Mouse (Mus musculus): ENCODE data around the gene Lce6a.

- TF ChIP-seq POLR2A (IDR thresholded peaks at IDR 0.05; ENCODE audit: low read depth, low read length) (no peak), CTCF (IDR thresholded peaks at IDR 0.05; ENCODE audit: extremely low read depth, insufficient read depth, insufficient read length, insufficient replicate concordance) (no peak)
These were observed 16.5 kb upstream of the Lce6a start for GRCm38 (mm10) chr3:92637745-92638652.
